Mouse (Mus musculus) c-Kit-negative CD71-positive TER-119-positive erythroid progenitor cells, embryonic 14.5 days (primary cell): ENCODE results near the gene Ddr2.
"Not testable (repeated sequence)": the region's sequence is repeated elsewhere in the genome, so short reads cannot be mapped to it uniquely, and the experiment has no call there.

ENCODE experiments used
- DNase-seq: peaks from one replicate; pipeline ENCODE4 v3.0.0-alpha.2; 2013; ENCODE audit warnings: low read depth, low spot score

The Ddr2 gene

DNA sequence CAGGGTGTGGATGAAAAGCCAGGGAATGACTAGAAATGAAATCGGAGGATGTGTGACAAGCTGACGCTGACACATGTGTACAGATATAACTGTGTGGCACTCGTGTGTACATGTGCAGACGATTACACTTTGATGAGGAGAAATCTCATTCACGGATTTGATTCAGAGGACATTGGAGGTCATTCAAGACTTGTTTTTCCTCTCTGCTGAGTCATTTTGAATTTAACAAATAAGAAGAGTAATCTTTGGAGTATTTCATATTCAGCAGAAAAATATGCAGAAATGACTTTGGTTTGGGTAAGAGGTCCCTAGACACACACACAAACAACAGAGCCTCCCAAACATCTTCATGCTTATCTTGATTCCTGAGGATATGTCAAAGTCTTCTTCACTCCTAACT lies 67.6 kb downstream of the Ddr2 start:
- DNase-seq, result no peak

- DNase-seq, result no peak
Observed at GRCm38 (mm10) chr1:170039402-170039801, 71.2 kb downstream of the Ddr2 start.

DNA sequence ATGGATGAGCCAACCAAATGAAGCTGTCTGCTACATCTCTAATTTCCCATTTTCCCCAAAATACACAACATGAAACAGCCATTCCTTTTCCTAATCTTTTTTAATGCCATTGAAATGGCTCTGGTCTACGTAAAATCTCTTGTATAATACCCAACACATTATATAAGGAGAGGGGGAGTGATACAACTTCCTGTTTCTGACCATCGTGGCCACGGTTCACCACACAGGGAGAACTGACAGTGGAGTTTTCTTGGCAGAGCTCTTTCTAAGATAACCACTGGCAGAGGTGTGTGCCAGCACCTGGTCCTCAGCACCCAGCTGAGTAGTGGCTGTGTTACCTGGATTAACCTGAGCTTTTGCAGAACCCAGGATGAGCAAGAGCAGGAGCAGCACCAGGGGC lies 75.0 kb downstream of the Ddr2 start:
- no peak for DNase-seq

DNA sequence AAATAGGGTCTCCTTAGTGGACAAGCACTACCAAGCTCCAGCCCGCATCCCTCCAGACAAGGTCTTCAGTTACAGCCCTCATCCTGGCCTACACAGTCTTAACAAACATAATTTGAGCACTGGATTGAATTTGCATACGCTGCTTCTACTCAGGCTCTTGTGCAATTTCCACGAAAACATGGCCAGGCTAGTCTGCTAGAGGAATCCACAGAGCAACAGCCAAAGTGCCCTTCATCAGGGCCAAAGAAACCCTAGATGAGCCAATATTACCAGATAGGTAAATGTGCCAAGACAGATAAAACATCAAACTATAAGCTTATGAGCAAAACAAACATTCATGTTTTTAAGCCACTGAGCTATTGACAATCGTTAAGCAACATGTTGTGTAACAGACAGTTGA lies 75.6 kb downstream of the Ddr2 start:
- DNase-seq, result no peak

DNA sequence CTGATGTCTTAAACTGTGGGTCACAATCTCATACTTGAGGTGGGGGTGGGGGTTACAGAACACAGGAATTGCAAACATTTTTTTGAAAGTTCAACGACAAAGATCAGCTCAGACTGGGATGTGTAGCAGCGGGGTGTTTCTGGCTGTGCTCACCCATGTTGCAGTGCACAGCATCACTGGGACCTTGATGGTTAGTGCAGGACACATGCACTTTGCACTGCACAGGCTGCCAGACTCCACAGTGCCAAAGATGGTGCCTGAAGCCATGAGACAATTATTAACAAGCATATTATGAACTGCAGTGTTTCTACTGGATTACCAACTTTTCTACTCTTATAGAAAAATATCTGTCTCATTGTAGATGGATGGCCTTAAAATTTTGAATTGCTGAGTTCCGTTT lies 78.9 kb downstream of the Ddr2 start:
- no peak for DNase-seq

DNA sequence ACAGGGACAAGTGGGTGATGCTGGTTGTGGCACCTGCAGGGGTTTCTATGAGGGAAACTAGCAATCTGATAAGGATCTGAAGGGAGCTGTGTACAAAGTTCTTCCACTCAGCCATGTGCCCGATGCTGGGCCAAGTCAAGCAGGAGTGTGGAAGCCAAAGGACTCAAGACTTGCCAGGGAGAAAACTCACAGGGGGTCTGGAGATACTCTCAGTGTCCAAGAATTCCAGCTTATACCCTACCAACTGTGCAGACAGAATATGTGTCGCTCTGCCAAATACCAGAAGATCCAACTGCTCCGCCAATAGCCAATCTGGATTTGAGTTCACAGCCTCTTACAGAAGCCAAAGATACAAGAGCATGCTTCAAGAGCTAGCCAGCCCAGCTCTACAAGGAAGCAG lies 95.8 kb downstream of the Ddr2 start:
- DNase-seq, result no peak

DNA sequence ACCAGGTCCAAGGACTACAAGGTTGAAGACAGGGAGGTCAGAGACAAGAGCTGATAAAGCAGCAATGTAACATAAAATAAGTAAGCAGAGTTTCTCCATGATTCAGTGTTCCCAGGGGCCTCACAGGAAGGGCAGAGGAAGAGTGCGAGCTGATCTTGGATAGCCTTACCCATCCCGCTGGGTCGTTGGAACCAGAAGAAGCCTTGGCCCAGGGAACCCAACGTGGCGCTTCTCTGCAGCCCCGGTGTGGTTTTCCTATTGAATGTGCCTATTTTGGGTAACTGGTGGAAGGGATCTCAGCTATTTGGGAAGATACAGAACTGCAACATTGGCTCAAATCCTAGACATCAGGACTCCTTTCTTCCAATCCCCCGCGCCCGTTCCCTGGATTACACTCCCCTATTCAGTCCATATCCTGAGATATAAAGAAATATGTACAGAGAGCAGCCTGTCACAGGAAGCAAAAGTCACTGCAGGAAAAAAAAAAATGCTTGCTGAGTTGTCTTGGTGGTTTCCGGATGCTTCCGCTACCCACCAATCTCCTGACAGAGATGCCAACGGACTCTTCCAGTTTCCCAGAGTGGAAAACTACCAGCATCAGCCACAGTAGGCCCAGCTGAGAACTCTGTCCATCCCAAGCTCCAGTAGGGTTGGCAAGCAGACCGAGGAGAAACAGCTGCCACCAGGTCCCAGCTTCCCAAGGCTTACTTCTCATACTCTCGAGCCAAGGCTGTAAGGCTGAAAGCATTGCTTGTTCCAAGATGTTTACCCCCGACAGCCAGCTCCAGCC lies 99.7 kb downstream of the Ddr2 start:
- DNase-seq, result no peak

DNA sequence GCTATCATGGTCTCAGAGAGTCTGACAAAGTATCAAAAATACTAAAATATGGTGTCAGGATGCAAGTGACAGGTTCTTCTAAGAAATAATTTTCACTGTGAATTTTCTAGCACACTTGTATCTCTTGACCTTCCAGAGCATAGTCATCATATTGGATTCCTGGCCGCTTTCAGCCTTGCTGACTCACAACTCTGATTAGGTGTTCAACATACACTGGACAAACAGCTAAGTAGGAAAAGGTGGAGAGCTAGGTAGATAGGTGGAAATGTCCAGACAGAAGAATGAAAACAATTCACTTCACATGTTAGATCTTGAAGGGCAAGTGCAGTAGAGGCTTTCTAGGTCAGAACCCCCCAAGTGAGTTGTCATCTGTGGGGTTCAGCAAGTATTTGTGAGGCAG lies 101.3 kb downstream of the Ddr2 start:
- DNase-seq, result no peak

- DNase-seq, result no peak
Observed at GRCm38 (mm10) chr1:170008432-170009220, 101.9 kb downstream of the Ddr2 start.

DNA sequence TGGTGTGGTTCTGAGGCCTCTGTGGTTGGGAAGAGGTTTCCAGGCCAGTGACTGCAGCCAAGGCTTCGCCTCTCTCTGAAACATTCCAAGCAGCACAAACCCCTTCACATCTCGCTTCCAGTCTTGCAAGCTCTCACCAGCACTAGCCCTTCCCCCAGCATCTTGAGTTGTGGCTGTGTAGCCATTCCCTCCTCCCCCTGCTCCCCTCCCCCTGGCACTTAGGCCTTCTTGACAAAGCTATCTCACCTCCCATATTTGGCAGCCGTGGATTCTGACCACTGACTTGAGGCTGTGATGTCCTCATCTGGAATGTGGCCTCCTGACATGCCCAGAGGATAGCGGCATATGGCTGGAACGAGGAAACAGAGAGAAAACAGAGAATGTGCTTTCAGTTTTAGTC lies 104.0 kb downstream of the Ddr2 start:
- DNase-seq, result no peak

GRCm38 (mm10) chr1:170005297-170005696 lies 105.3 kb downstream of the Ddr2 start:
- DNase-seq, result no peak

GRCm38 (mm10) chr1:169993901-169994300 lies 116.7 kb downstream of the Ddr2 start:
- not testable (repeated sequence) for DNase-seq

DNA sequence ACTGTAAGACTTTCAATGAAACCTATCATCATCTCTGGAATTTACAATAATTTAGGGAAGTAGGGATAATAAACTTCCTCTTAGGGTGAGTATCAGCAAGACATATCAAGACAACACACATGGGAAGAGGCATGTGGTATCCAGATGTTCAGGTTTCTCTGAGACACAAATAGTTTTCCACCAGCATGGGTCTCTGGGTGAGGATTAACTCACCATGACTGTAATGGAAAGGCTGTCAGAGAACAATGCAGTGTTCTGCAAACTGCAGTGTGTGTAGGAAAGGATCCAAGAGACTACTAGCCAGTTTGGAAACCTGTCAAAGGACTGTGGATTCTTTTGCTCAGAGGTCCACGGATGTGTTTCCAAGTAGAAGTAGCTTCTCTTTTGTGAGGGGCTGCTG lies 124.4 kb downstream of the Ddr2 start:
- no peak for DNase-seq

DNA sequence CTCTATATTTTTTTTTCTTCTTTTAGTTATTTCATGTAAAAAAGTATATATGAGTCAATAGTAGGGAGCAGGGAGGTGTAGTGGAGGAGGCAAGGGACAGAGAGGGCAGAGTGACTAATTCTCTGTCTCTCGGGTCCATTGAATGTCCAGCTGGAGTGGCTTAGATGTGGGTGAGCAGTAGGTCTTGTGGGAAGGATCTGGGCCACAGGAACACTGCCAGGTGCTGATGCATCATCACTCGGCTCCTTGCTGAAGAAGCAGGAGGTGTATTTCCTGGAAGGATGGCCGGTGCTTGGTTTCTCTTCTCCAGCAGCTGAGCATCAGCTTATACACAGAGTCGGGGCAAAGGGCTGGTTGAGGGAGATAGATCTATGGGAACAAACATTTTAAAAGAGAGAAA lies 132.9 kb downstream of the Ddr2 start:
- DNase-seq, result no peak

DNA sequence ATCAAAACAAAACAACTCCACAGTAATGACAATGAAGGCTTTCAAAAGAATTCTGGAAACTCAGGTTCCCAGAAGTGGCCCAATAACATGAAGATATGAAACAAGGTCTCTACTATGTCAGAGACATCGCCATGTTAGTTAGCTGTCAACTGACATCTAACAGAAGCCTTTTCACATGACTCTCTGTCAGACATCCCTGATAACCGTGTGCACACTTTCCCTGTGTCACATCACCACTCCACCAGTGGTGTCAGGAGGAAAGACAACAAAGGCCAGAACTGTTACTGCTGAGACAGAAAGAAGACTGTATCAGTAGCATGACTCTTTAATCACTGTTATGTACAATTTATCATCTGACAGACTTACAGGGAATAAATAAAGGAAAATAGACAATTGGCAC lies 138.6 kb downstream of the Ddr2 start:
- DNase-seq, result no peak

DNA sequence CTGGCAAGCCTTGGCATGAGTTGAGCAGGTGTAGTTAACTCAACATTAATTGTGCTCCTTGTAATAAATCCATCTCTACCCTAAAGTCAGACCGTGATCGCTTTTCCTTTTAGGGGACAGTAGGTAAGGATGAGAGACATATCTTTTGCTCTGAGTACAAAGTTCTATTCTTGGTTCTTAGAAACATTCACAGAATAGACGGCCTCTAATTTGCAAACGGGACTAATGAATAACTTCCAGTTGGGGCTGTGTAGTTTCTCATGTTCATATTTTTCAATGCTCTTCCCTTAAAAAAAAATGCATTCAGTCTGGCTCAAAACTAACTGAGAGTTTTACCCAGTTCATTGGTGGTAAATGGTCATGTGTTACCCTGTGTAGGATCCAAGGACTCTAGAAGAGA lies 139.6 kb downstream of the Ddr2 start:
- DNase-seq, result no peak

- DNase-seq, result no peak
Observed at GRCm38 (mm10) chr1:169969516-169969886, 141.1 kb downstream of the Ddr2 start.

GRCm38 (mm10) chr1:169968792-169969515 lies 141.6 kb downstream of the Ddr2 start, which contains the start of gene Hsd17b7:
Hsd17b7 (minus strand) TSS chr1:169969241.
- DNase-seq, result peak; percentile 94

DNA sequence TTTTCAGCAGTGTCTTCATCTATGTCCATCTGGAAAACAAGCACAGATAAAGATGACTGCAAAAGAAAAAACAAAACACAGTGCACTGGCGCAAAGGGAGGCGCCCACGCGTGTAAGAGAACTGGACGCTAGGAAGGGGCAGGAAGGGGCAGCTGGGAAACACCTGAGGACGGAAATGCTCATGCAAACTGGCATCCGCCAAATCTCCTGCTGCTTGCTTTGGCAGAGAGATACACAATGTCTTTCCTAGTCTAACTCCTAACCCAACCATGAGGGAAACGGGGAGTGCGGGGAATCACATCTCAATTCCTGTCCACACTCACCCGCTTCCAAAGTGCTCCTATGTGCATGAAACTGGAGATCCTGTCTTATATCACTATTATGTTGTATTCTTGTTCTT lies 157.5 kb downstream of the Ddr2 start:
- DNase-seq, result no peak

DNA sequence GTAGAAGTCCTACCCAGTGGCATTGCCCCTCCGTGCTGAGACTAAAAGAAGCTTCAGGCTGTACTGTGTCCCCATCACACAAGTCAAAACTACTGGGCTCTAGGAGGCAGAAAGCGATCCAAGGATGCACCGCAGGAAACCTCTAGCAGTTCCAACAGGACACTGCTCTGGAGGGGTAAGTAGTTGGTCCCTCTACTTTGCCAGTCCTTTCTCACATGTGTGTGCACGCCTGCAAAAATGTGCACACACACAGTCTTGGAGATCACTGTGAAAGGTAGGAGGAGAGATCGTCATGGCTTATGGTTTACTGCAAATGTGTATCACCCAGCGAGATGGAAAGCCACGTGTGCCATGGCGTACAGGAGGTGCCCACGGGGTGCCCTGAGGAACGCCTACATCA lies 157.9 kb downstream of the Ddr2 start:
- DNase-seq, result no peak

GRCm38 (mm10) chr1:169951561-169951960 lies 159.0 kb downstream of the Ddr2 start:
- DNase-seq, result no peak

- no peak for DNase-seq
Observed at GRCm38 (mm10) chr1:169950651-169951050, 159.9 kb downstream of the Ddr2 start.
